Mouse (Mus musculus) embryonic fibroblast, embryonic 13.5 days (primary cell): Measurements from ENCODE around the gene Ahdc1. TPM values are rescaled to one million over a fixed set of nuclear protein-coding genes. Genes with fewer than 3 reads are reported as not detected.

Experiments
- H3K27ac ChIP-seq: 2 replicates; pipeline ENCODE4 v1.5.1; 2012; ENCODE audit warnings: low read length, control low read depth, inconsistent platforms; ENCODE audit not compliant: insufficient read depth
- H3K4me1 ChIP-seq: 2 replicates; pipeline ENCODE4 v1.6.1; 2011; ENCODE audit warnings: low read length; ENCODE audit not compliant: control insufficient read depth, insufficient read depth
- H3K4me3 ChIP-seq: 2 replicates; pipeline ENCODE4 v1.5.1; 2011; ENCODE audit warnings: mild to moderate bottlenecking, control low read depth, low read length; ENCODE audit not compliant: insufficient read depth
- CTCF ChIP-seq: IDR thresholded peaks from 2 replicates; pipeline ENCODE4 v1.5.1; 2011; ENCODE audit warnings: mild to moderate bottlenecking, control low read depth, low read length, moderate library complexity, borderline replicate concordance; ENCODE audit not compliant: insufficient read depth
- POLR2A ChIP-seq: IDR thresholded peaks from 2 replicates; pipeline ENCODE4 v1.6.1; 2011; ENCODE audit warnings: low read depth, mild to moderate bottlenecking, control low read depth, low read length, moderate library complexity
- polyA plus RNA-seq: library from polyadenylated mRNA; stranded (reverse); fragments of >200 nt; gene quantifications from 2 replicates; pipeline ENCODE4 v1.2.4, GENCODE M21; 2011; ENCODE audit warnings: low read depth; ENCODE audit not compliant: missing spikeins, insufficient read length

Gene Ahdc1
- polyA plus RNA-seq, 1 experiment: 46.0 TPM

DNA sequence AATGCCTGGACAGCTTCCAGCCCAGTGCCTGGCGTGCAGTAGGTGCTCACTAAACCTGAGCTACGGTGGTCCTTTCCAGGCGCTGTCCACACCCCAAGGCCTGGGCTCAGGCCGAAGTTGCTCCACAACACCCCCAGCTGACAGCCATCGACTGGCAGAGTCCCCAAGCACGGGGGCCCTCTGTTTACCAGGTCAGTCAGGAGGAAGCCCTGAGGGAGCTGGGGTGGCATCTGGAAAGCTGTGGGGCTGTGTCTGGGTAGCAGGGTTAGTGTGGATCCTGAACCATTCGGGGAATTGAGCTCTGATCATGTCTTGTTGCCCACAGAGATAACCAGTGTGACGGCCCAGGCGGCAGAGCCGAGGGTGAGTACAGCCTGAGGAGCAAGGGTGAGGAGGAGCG, 49.6 kb downstream of the Ahdc1 start:
- peaks cover 22% of the 10 kb centered on the region for H3K4me1 ChIP-seq
- no peak overlapping the region for H3K4me3 ChIP-seq
- H3K27ac ChIP-seq: no peak overlapping the region
- no peak for TF ChIP-seq CTCF
- no peak for TF ChIP-seq POLR2A

DNA sequence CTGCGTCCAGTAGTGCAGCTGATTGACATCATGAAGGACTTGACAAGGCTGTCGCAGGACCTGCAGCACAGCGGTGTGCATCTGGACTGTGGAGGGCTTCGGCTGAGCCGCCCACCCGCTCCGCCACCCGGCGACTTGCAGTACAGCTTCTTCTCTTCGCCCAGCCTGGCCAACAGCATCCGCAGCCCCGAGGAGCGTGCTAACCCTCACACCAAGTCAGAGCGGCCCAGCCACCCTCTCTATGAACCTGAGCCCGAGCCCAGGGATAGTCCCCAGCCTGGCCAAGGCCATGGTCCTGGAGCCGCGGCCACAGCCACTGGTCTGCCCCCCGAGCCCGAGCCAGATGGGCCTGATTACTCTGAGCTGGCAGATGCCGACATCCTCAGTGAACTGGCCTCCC, 50.7 kb downstream of the Ahdc1 start:
- TF ChIP-seq CTCF (no peak), POLR2A (no peak)
- Histone ChIP-seq H3K4me3 (no peak overlapping the region), H3K4me1 (peaks cover 19% of the 10 kb centered on the region), H3K27ac (no peak overlapping the region)

GRCm38 (mm10) chr4:133062286-133062685, 51.2 kb downstream of the Ahdc1 start:
- TF ChIP-seq POLR2A (no peak), CTCF (no peak)
- peaks cover 16% of the 10 kb centered on the region for H3K4me1 ChIP-seq
- H3K4me3 ChIP-seq: no peak overlapping the region
- H3K27ac ChIP-seq: no peak overlapping the region

DNA sequence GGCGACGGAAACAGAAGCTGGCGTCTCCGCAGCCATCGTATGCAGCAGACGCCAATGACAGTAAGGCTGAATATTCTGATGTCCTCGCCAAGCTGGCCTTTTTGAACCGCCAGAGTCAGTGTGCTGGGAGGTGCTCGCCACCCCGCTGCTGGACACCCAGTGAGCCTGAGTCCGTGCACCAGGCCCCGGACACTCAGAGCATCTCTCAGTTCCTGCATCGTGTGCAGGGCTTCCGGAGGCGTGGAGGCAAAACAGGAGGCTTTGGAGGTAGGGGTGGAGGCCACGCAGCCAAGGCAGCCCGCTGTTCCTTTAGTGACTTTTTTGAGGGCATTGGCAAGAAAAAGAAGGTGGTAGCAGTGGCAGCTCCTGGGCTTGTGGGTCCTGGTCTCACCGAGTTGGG, 52.1 kb downstream of the Ahdc1 start:
- no peak overlapping the region for H3K4me3 ChIP-seq
- no peak overlapping the region for H3K27ac ChIP-seq
- H3K4me1 ChIP-seq: peaks cover 12% of the 10 kb centered on the region
- TF ChIP-seq POLR2A (no peak), CTCF (no peak)

GRCm38 (mm10) chr4:133063799-133064198, 52.7 kb downstream of the Ahdc1 start:
- H3K4me3 ChIP-seq: no peak overlapping the region
- no peak overlapping the region for H3K27ac ChIP-seq
- H3K4me1 ChIP-seq: peaks cover 7% of the 10 kb centered on the region; the same call in 1 of the 2 replicates
- TF ChIP-seq CTCF (no peak), POLR2A (no peak)

DNA sequence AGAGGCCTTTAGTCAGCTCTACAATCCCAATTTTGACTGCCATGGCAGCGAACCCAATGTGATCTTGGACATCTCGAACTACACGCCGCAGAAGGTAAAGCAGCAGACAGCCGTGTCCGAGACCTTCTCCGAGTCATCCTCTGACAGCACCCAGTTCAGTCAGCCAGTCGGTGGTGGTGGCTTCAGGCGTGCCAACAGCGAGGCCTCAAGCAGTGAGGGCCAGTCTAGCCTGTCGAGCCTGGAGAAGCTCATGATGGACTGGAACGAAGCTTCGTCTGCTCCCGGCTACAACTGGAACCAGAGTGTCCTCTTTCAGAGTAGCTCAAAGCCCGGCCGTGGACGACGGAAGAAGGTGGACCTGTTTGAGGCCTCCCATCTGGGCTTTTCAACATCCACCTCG, 53.7 kb downstream of the Ahdc1 start:
- H3K27ac ChIP-seq: no peak overlapping the region
- no peak overlapping the region for H3K4me3 ChIP-seq
- TF ChIP-seq POLR2A (no peak), CTCF (no peak)
- H3K4me1 ChIP-seq: no peaks in the 10 kb centered on the region; the same call in 1 of the 2 replicates

GRCm38 (mm10) chr4:133065894-133066386, 54.9 kb downstream of the Ahdc1 start:
- Histone ChIP-seq H3K4me3 (no peak overlapping the region), H3K4me1 (peaks cover 8% of the 10 kb centered on the region), H3K27ac (no peak overlapping the region)
- peak; percentile 10; the same call in 1 of the 2 replicates for TF ChIP-seq CTCF
- TF ChIP-seq POLR2A: no peak

DNA sequence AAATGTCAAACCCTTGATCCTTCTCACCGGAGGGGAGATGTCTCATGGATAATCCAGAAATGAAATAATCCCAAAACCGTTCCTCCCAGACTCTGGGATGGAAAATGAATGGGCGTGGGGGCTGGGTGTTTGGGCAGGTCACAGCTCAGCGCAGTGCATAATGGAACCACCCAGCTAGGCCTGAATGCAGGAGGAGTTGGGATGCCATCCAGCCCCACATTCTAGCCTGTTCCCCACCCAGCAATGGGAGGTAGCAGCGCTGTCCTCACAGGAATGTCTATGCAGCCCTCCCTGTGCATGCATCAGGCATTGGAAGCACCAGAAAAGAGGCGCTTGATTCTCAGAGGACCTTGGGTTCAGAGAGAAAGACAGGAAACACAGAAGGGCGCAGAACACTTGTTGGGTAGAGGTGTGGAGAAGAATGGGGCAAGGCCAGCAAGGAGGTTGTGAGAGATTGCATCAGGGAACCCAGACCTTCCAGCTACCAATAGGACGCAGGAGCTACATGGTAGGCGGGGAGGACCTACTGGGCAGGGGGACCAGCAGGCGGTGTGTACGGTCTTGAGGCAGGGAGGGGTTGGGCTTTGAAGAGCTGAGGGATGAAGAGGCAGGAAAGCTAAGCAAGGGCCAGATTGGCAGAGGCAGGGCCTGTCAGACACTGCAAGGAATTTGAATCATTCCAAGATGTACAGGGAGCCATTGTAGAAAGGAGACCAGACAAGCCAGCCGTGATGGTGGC, 57.5 kb downstream of the Ahdc1 start:
- H3K4me1 ChIP-seq: peaks cover 10% of the 10 kb centered on the region
- H3K4me3 ChIP-seq: no peak overlapping the region
- TF ChIP-seq CTCF: no peak
- no peak overlapping the region for H3K27ac ChIP-seq

DNA sequence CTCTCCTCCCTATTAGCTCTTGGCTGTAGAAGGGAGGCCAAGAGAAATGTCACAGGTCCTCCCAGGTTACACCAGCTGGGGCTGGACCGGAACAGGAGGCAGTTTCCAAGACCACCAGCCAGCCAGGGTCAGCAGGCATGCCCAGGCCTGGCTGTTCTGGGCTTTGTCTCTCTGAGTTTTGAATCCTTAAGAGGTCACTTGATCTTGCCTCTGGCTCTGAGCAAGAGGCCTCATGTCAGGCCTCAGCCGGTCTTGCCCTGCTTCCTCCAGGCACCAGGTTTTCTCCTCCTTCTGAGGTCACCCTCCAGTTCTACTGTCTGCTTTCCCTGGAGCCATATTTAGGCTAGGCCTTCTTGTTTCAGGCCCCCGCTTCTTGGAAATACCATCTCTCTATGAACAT, 59.3 kb downstream of the Ahdc1 start:
- no peak for TF ChIP-seq POLR2A
- TF ChIP-seq CTCF: no peak
- Histone ChIP-seq H3K27ac (peak overlapping the region; percentile 72), H3K4me1 (peaks cover 13% of the 10 kb centered on the region), H3K4me3 (no peak overlapping the region)

DNA sequence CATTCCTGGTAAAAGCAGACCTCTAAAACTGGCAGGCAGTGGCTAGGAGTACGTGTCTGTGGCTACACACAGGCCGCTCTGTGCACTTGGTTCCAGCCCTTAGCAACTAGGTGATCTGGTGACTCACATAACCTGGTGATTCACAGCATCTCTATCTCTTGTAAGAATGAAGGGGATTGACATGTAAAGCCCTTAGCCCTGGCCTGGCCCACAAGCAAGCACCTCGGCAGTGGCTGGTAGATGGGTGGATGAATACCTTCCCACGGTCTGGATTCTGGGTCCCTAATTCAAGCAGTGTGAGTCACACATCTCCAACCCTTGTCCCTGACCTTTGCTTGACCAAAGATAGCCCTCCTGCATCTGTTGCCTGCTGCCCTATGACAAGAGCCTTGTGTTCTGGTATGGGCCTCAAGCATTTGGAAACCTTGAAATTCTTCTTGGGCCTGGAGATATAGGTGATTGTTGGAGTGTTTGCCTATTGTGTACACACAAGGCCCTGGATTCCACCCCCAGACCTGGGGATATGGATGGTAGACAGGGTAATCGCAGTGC, 59.8 kb downstream of the Ahdc1 start:
- Histone ChIP-seq H3K4me3 (no peak overlapping the region), H3K27ac (peak overlapping the region; percentile 72; the same call in 1 of the 2 replicates), H3K4me1 (peaks cover 13% of the 10 kb centered on the region)
- TF ChIP-seq CTCF: no peak
- TF ChIP-seq POLR2A: no peak
